Mouse (Mus musculus) hindbrain, embryonic 14.5 days (tissue): ENCODE results near the gene Cyp39a1. TPM values are rescaled to one million over a fixed set of nuclear protein-coding genes. Genes with fewer than 3 reads are reported as not detected.
A peak's percentile ranks its signal among the peaks of the same experiment; 100 is the strongest.

Experiments
- ATAC-seq: fragments of 200-750 bp; cut with Nextera tagmentation; 2 replicates; pipeline ENCODE4 v1.8.0; 2017; ENCODE audit warnings: moderate number of reproducible peaks, mild to moderate bottlenecking, moderate TSS enrichment, moderate library complexity; ENCODE audit not compliant: low FRiP score
- DNase-seq: peaks from one replicate; pipeline ENCODE4 v3.0.0-alpha.2; 2015; ENCODE audit warnings: low spot score
- H3K27ac ChIP-seq: fragments of 300-500 bp; sonication (generic); 2 replicates; pipeline ENCODE4 v1.5.1; 2014; ENCODE audit warnings: mild to moderate bottlenecking, moderate library complexity
- H3K27me3 ChIP-seq: fragments of 300-500 bp; sonication (generic); 2 replicates; pipeline ENCODE4 v1.6.1; 2014; ENCODE audit warnings: mild to moderate bottlenecking, low read length, mixed read lengths; ENCODE audit not compliant: control insufficient read depth, insufficient read depth
- H3K36me3 ChIP-seq: fragments of 300-500 bp; sonication (generic); replicated peaks from 2 replicates; pipeline ENCODE4 v1.6.1; 2014; ENCODE audit not compliant: control insufficient read depth, insufficient read depth
- H3K4me1 ChIP-seq: fragments of 300-500 bp; sonication (generic); replicated peaks from 2 replicates; pipeline ENCODE4 v1.6.1; 2014; ENCODE audit warnings: antibody characterized with exemption, low read length, mixed read lengths; ENCODE audit not compliant: control insufficient read depth, insufficient read depth
- H3K4me2 ChIP-seq: fragments of 300-500 bp; sonication (generic); replicated peaks from 2 replicates; pipeline ENCODE4 v1.6.1; 2014; ENCODE audit warnings: mild to moderate bottlenecking, moderate library complexity
- H3K4me3 ChIP-seq: fragments of 300-500 bp; sonication (generic); replicated peaks from 2 replicates; pipeline ENCODE4 v1.5.1; 2014; ENCODE audit warnings: mild to moderate bottlenecking, low read length
- H3K9ac ChIP-seq: fragments of 300-500 bp; sonication (generic); 2 replicates; pipeline ENCODE4 v1.6.1; 2014
- H3K9me3 ChIP-seq: fragments of 300-500 bp; sonication (generic); 2 replicates; pipeline ENCODE4 v1.6.1; 2016; ENCODE audit warnings: low read length; ENCODE audit not compliant: control insufficient read depth
- WGBS: fragments of 180-500 bp; shearing (Covaris S2); extraction: QIAGEN DNeasy Blood & Tissue Kit; methylation state at CpG from one replicate; pipeline ENCODE4 v1.1.7; 2014; 5-methylcytosine and 5-hydroxymethylcytosine counted together
- polyA plus RNA-seq: library from polyadenylated mRNA; unstranded; fragments of >200 nt; fragmentation: Nextera tagmentation; extraction: Ambion mirVana; gene quantifications from 2 replicates; pipeline ENCODE4 v1.2.1, GENCODE M21; 2014

Cyp39a1 gene
- polyA plus RNA-seq, 1 experiment from 2014 or later, result 11.1 TPM

DNA sequence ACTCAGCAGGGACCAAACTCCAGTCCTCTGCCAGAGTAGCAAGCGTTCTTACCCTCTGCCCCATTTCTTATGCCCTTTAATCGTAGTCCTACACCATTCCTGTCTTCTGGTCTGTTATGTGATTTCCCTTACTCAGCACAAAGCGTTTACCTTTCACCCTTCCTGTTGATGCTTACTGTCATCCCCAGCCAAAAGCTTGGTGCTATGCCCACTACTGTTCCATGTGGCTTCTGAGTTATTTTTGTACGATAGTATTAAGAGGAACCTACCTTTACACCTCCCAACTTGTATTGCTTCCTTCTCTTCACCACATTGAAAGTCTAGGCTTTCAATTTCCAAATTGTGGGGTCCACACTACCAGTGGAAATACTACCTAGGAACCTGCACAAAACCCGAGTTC, 76.7 kb downstream of the Cyp39a1 start:
- H3K27ac ChIP-seq, result no peak overlapping the region
- H3K9me3 ChIP-seq, result peaks cover 15% of the 10 kb centered on the region
- no peak overlapping the region for H3K9ac ChIP-seq
- H3K4me3 ChIP-seq, result no peak overlapping the region
- no peaks in the 10 kb centered on the region for H3K27me3 ChIP-seq
- H3K4me2 ChIP-seq, result no peak overlapping the region
- WGBS, result 81% methylated on average over 5 of the region's 5 CpGs
- no peaks in the 10 kb centered on the region for H3K4me1 ChIP-seq
- no peak for DNase-seq
- H3K36me3 ChIP-seq, result no peaks in the 10 kb centered on the region
- no peak for ATAC-seq

DNA sequence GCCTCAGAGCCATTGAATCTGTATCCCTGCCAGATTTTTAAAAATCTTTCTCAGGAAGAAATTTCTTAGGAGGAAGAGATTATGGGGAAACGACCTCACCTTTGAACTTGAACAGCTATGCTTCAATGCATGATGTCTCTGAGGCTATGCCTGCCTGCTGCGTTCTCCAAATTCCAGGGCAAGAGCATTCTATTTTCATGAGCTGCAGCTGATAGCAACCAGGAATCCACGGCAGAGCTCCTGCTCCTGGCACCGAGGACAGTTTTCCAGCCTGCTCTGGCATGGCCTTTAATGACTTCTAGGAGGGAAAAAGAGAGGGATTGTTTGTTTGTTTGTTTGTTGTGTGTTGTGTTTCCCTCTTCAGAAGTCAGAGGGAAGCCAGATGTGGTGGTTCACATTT, 77.2 kb downstream of the Cyp39a1 start:
- DNase-seq (no peak), ATAC-seq (no peak)
- Histone ChIP-seq H3K27me3 (no peaks in the 10 kb centered on the region), H3K27ac (no peak overlapping the region), H3K4me2 (no peak overlapping the region), H3K9me3 (peaks cover 15% of the 10 kb centered on the region), H3K36me3 (no peaks in the 10 kb centered on the region), H3K9ac (no peak overlapping the region), H3K4me3 (no peak overlapping the region), H3K4me1 (no peaks in the 10 kb centered on the region)
- WGBS, result 73% methylated on average over 4 of the region's 4 CpGs

- no peaks in the 10 kb centered on the region for H3K9me3 ChIP-seq
- DNase-seq, result no peak
- WGBS, result 96% methylated on average over 6 of the region's 6 CpGs
- H3K9ac ChIP-seq, result no peak overlapping the region
- no peak overlapping the region for H3K4me2 ChIP-seq
- no peak for ATAC-seq
- H3K4me3 ChIP-seq, result no peak overlapping the region
- H3K36me3 ChIP-seq, result no peaks in the 10 kb centered on the region
- H3K4me1 ChIP-seq, result no peaks in the 10 kb centered on the region
- H3K27me3 ChIP-seq, result no peaks in the 10 kb centered on the region
- no peak overlapping the region for H3K27ac ChIP-seq
These were observed 83.9 kb downstream of the Cyp39a1 start for GRCm38 (mm10) chr17:43751146-43751545.

GRCm38 (mm10) chr17:43752811-43753210, 85.6 kb downstream of the Cyp39a1 start:
- Histone ChIP-seq H3K27ac (no peak overlapping the region), H3K9ac (no peak overlapping the region), H3K9me3 (no peaks in the 10 kb centered on the region), H3K36me3 (no peaks in the 10 kb centered on the region), H3K4me1 (no peaks in the 10 kb centered on the region), H3K27me3 (no peaks in the 10 kb centered on the region), H3K4me2 (no peak overlapping the region), H3K4me3 (no peak overlapping the region)
- no peak for ATAC-seq
- WGBS, result 67% methylated on average over 1 of the region's 1 CpGs
- DNase-seq, result no peak

DNA sequence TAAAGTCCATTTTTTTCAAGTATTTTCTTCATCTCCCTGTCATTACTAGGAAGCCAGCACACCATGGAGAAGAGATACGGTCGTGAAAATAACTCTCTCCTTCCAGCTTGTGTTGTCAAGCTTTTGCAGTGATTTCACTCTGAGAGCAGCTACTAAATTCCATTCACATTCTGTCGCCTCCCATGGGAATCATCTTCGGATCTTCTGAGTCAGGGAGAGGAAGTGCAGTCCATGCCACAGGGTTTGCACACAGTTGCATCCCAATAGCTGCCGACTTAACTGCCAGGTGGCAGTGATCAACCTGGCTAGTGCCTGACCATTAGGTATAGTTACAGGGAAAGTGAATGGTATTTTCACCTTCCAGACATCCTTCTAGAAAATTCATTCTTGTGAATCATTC, 87.5 kb downstream of the Cyp39a1 start:
- H3K4me2 ChIP-seq, result no peak overlapping the region
- WGBS, result 68% methylated on average over 5 of the region's 5 CpGs
- no peaks in the 10 kb centered on the region for H3K4me1 ChIP-seq
- H3K27ac ChIP-seq, result no peak overlapping the region
- H3K36me3 ChIP-seq, result no peaks in the 10 kb centered on the region
- no peaks in the 10 kb centered on the region for H3K27me3 ChIP-seq
- ATAC-seq (no peak), DNase-seq (no peak)
- no peaks in the 10 kb centered on the region for H3K9me3 ChIP-seq
- H3K4me3 ChIP-seq, result no peak overlapping the region
- no peak overlapping the region for H3K9ac ChIP-seq

- WGBS, result 63% methylated on average over 15 of the region's 15 CpGs
- DNase-seq, result no peak
These were observed 91.5 kb downstream of the Cyp39a1 start for GRCm38 (mm10) chr17:43758607-43759259.

DNA sequence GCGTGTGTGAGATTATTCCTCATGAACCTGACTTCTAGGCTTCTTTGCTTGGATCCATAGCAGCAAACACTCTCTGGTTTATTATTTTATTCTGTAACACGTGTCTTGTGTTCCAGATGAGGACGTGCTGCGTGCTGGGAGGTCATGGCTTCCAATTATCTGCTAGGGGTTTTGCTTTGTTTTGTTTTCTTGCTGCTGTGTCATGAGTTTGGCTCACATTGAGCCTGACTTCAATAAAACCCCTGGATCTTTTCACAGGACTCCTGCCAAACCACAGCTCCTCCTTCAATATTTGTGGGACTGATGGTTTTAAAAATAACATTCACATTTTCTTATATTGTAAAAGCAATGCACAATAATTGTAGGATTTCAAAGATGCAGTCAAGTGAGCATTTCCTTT, 117.3 kb downstream of the Cyp39a1 start:
- DNase-seq, result peak; percentile 27

More at GRCm38 (mm10) chr17:43758607-43759259, 91.5 kb downstream of the Cyp39a1 start:
- H3K4me1 ChIP-seq, result no peaks in the 10 kb centered on the region
- no peaks in the 10 kb centered on the region for H3K27me3 ChIP-seq
- H3K4me3 ChIP-seq, result no peak overlapping the region
- no peak overlapping the region for H3K9ac ChIP-seq
- no peak overlapping the region for H3K4me2 ChIP-seq
- no peaks in the 10 kb centered on the region for H3K9me3 ChIP-seq
- no peak for ATAC-seq
- H3K27ac ChIP-seq, result no peak overlapping the region
- no peaks in the 10 kb centered on the region for H3K36me3 ChIP-seq

DNA sequence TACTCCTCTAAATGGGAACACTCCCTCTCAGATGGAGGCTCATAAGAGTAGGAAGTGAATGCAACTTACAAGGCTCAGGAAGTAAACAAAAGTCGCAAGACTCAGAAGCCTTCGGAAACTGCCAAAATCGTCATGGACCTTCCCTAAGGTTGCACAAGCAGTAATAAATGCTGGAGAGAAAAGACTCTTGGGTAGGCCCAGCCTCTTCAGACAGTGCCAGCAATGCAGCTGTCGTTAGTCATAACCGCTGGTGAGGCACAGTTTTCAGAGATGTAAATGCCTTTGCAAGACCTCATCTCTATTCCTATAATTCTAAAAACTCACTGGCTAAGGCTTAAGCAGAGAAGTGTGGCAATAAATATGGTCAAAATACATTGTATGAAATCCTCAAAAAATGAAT, 121.0 kb downstream of the Cyp39a1 start:
- no peak for ATAC-seq
- WGBS, result 92% methylated on average over 5 of the region's 5 CpGs
- Histone ChIP-seq H3K4me1 (no peaks in the 10 kb centered on the region), H3K4me3 (no peak overlapping the region), H3K4me2 (no peak overlapping the region), H3K27ac (no peak overlapping the region), H3K9me3 (no peaks in the 10 kb centered on the region), H3K9ac (no peak overlapping the region), H3K36me3 (no peaks in the 10 kb centered on the region), H3K27me3 (no peaks in the 10 kb centered on the region)
- DNase-seq, result no peak

More for the DNA sequence above, 117.3 kb downstream of the Cyp39a1 start:
- no peaks in the 10 kb centered on the region for H3K27me3 ChIP-seq
- 60% methylated on average over 4 of the region's 4 CpGs for WGBS
- no peak overlapping the region for H3K9ac ChIP-seq
- ATAC-seq, result no peak
- no peaks in the 10 kb centered on the region for H3K9me3 ChIP-seq
- no peaks in the 10 kb centered on the region for H3K4me1 ChIP-seq
- H3K4me3 ChIP-seq, result no peak overlapping the region
- no peak overlapping the region for H3K27ac ChIP-seq
- H3K36me3 ChIP-seq, result no peaks in the 10 kb centered on the region
- no peak overlapping the region for H3K4me2 ChIP-seq

DNA sequence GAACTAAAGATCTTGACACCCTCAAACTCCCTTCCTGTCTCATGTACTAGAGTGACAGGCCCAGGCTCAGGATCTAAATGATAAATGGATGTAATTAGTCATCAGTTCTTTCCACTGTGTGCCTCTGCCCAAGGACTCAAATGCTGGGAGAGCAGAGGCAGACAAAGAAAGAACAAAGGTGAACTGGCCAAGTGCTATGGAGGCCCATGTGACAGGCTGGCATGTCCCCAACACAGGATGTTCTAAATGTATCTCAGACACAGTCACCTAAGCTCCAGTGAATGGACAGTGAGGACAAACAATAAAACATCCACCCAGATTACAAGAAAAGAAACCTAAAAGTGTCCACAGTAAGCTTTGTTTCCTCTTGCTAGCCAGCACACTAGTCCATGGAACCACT, 122.2 kb downstream of the Cyp39a1 start:
- ATAC-seq (no peak), DNase-seq (no peak)
- H3K4me3 ChIP-seq, result no peak overlapping the region
- no peaks in the 10 kb centered on the region for H3K4me1 ChIP-seq
- no peak overlapping the region for H3K27ac ChIP-seq
- H3K9me3 ChIP-seq, result no peaks in the 10 kb centered on the region
- H3K9ac ChIP-seq, result no peak overlapping the region
- no peaks in the 10 kb centered on the region for H3K27me3 ChIP-seq
- H3K4me2 ChIP-seq, result no peak overlapping the region
- H3K36me3 ChIP-seq, result no peaks in the 10 kb centered on the region

- H3K27me3 ChIP-seq, result no peaks in the 10 kb centered on the region
- no peaks in the 10 kb centered on the region for H3K36me3 ChIP-seq
- DNase-seq (no peak), ATAC-seq (no peak)
- no peaks in the 10 kb centered on the region for H3K9me3 ChIP-seq
- 89% methylated on average over 3 of the region's 3 CpGs for WGBS
- no peak overlapping the region for H3K27ac ChIP-seq
- no peaks in the 10 kb centered on the region for H3K4me1 ChIP-seq
- no peak overlapping the region for H3K9ac ChIP-seq
- no peak overlapping the region for H3K4me3 ChIP-seq
- no peak overlapping the region for H3K4me2 ChIP-seq
These were observed 124.5 kb downstream of the Cyp39a1 start for GRCm38 (mm10) chr17:43791751-43792150.
